15 mouse cellular contexts compared by ENCODE assay signal in genomic region chr17:13002243-13002642, GRCm38 (mm10). TPM values are rescaled to one million over a fixed set of nuclear protein-coding genes. Genes with fewer than 3 reads are reported as not detected.
"Had no signal": no experiment of that assay in that cellular context is flagged by ENCODE, and none has a peak within 500 bp of the region (broad histone marks: within the 10 kb centered on the region; RNA-seq: fewer than 3 reads in every experiment).

No protein-coding gene starts in this region.

RNA-seq across cellular contexts. Expression of gene Gpr31b, which starts 49.9 kb away (rescaled TPM):
- total RNA-seq: megakaryocyte-erythroid progenitor cell, adult 5-6 weeks; monocyte, adult 5-6 weeks; neutrophil, adult 5-6 weeks had no signal
- polyA plus RNA-seq: liver, embryonic 15.5 days; liver, postnatal 0 days; lung, adult 2 months; lung, embryonic 15.5 days; midbrain, embryonic 10.5 days; midbrain, embryonic 12.5 days; midbrain, embryonic 14.5 days; neural tube, embryonic 12.5 days; neural tube, embryonic 14.5 days; stomach, embryonic 16.5 days; urinary bladder, adult 2 months had no signal

RNA-seq across cellular contexts. Expression of gene Tcp10b, which starts 58.7 kb away (rescaled TPM):
- total RNA-seq: monocyte, adult 5-6 weeks; neutrophil, adult 5-6 weeks had no signal
- polyA plus RNA-seq: liver, embryonic 15.5 days; liver, postnatal 0 days; lung, embryonic 15.5 days; midbrain, embryonic 12.5 days; neural tube, embryonic 12.5 days; spleen, adult 2 months had no signal
